Mouse (Mus musculus): ENCODE measurements around the gene U2surp. TPM values are rescaled to one million over a fixed set of nuclear protein-coding genes. Genes with fewer than 3 reads are reported as not detected.
A peak's percentile ranks its signal among the peaks of the same experiment; 100 is the strongest.

U2surp gene
- polyA plus RNA-seq, 1 experiment = 35.1 TPM

- no peak for DNase-seq (ENCODE audit: low read depth)
- no peak for TF ChIP-seq POLR2A (IDR thresholded peaks at IDR 0.05; ENCODE audit: borderline replicate concordance, extremely low read depth, insufficient read depth, insufficient read length, poor library complexity, severe bottlenecking)
- TF ChIP-seq CTCF (IDR thresholded peaks at IDR 0.05; ENCODE audit: borderline replicate concordance, extremely low read depth, insufficient read depth, insufficient read length) = no peak
These were observed 39.3 kb upstream of the U2surp start for GRCm38 (mm10) chr9:95550856-95551774.

GRCm38 (mm10) chr9:95549626-95550411, 38.0 kb upstream of the U2surp start:
- TF ChIP-seq CTCF (IDR thresholded peaks at IDR 0.05; ENCODE audit: borderline replicate concordance, extremely low read depth, insufficient read depth, insufficient read length) = no peak
- TF ChIP-seq POLR2A (IDR thresholded peaks at IDR 0.05; ENCODE audit: borderline replicate concordance, extremely low read depth, insufficient read depth, insufficient read length, poor library complexity, severe bottlenecking) = no peak
- no peak for DNase-seq (ENCODE audit: low read depth)

- DNase-seq (ENCODE audit: low read depth) = no peak
- TF ChIP-seq CTCF (IDR thresholded peaks at IDR 0.05; ENCODE audit: borderline replicate concordance, extremely low read depth, insufficient read depth, insufficient read length) (no peak), POLR2A (IDR thresholded peaks at IDR 0.05; ENCODE audit: borderline replicate concordance, extremely low read depth, insufficient read depth, insufficient read length, poor library complexity, severe bottlenecking) (no peak)
These were observed 34.9 kb upstream of the U2surp start for GRCm38 (mm10) chr9:95546679-95547078.

- no peak for DNase-seq (ENCODE audit: low read depth)
These were observed 32.8 kb upstream of the U2surp start for GRCm38 (mm10) chr9:95544598-95544997.

GRCm38 (mm10) chr9:95542475-95542874, 30.7 kb upstream of the U2surp start:
- TF ChIP-seq POLR2A (IDR thresholded peaks at IDR 0.05; ENCODE audit: borderline replicate concordance, extremely low read depth, insufficient read depth, insufficient read length, poor library complexity, severe bottlenecking) = no peak
- TF ChIP-seq CTCF (IDR thresholded peaks at IDR 0.05; ENCODE audit: borderline replicate concordance, extremely low read depth, insufficient read depth, insufficient read length) = no peak

More at GRCm38 (mm10) chr9:95544598-95544997, 32.8 kb upstream of the U2surp start:
- TF ChIP-seq CTCF (IDR thresholded peaks at IDR 0.05; ENCODE audit: borderline replicate concordance, extremely low read depth, insufficient read depth, insufficient read length) (no peak), POLR2A (IDR thresholded peaks at IDR 0.05; ENCODE audit: borderline replicate concordance, extremely low read depth, insufficient read depth, insufficient read length, poor library complexity, severe bottlenecking) (no peak)

GRCm38 (mm10) chr9:95541650-95542432, 30.0 kb upstream of the U2surp start:
- no peak for TF ChIP-seq POLR2A (IDR thresholded peaks at IDR 0.05; ENCODE audit: borderline replicate concordance, extremely low read depth, insufficient read depth, insufficient read length, poor library complexity, severe bottlenecking)
- TF ChIP-seq CTCF (IDR thresholded peaks at IDR 0.05; ENCODE audit: borderline replicate concordance, extremely low read depth, insufficient read depth, insufficient read length) = no peak
- peak; percentile 57 for DNase-seq (ENCODE audit: low read depth)

More at GRCm38 (mm10) chr9:95542475-95542874, 30.7 kb upstream of the U2surp start:
- DNase-seq (ENCODE audit: low read depth) = no peak

- no peak for TF ChIP-seq CTCF (IDR thresholded peaks at IDR 0.05; ENCODE audit: borderline replicate concordance, extremely low read depth, insufficient read depth, insufficient read length)
- TF ChIP-seq POLR2A (IDR thresholded peaks at IDR 0.05; ENCODE audit: borderline replicate concordance, extremely low read depth, insufficient read depth, insufficient read length, poor library complexity, severe bottlenecking) = no peak
- DNase-seq (ENCODE audit: low read depth) = peak; percentile 56
These were observed 29.4 kb upstream of the U2surp start for GRCm38 (mm10) chr9:95541208-95541607.

- TF ChIP-seq CTCF (IDR thresholded peaks at IDR 0.05; ENCODE audit: borderline replicate concordance, extremely low read depth, insufficient read depth, insufficient read length) = peak; percentile 41; the same call in 1 of the 2 replicates
- no peak for TF ChIP-seq POLR2A (IDR thresholded peaks at IDR 0.05; ENCODE audit: borderline replicate concordance, extremely low read depth, insufficient read depth, insufficient read length, poor library complexity, severe bottlenecking)
- peak; percentile 29 for DNase-seq (ENCODE audit: low read depth)
These were observed 28.7 kb upstream of the U2surp start for GRCm38 (mm10) chr9:95540487-95540886.

GRCm38 (mm10) chr9:95539176-95539800, 27.5 kb upstream of the U2surp start:
- no peak for DNase-seq (ENCODE audit: low read depth)
- no peak for TF ChIP-seq CTCF (IDR thresholded peaks at IDR 0.05; ENCODE audit: borderline replicate concordance, extremely low read depth, insufficient read depth, insufficient read length)
- TF ChIP-seq POLR2A (IDR thresholded peaks at IDR 0.05; ENCODE audit: borderline replicate concordance, extremely low read depth, insufficient read depth, insufficient read length, poor library complexity, severe bottlenecking) = no peak

GRCm38 (mm10) chr9:95533817-95534216, 22.0 kb upstream of the U2surp start:
- DNase-seq (ENCODE audit: low read depth) = peak; percentile 35
- TF ChIP-seq CTCF (IDR thresholded peaks at IDR 0.05; ENCODE audit: borderline replicate concordance, extremely low read depth, insufficient read depth, insufficient read length) (peak; percentile 50; the same call in 1 of the 2 replicates), POLR2A (IDR thresholded peaks at IDR 0.05; ENCODE audit: borderline replicate concordance, extremely low read depth, insufficient read depth, insufficient read length, poor library complexity, severe bottlenecking) (no peak)
